Mouse (Mus musculus): ENCODE measurements around the gene Sez6l. TPM values are rescaled to one million over a fixed set of nuclear protein-coding genes. Genes with fewer than 3 reads are reported as not detected.
A peak's percentile ranks its signal among the peaks of the same experiment; 100 is the strongest.
"Not testable (repeated sequence)": the region's sequence is repeated elsewhere in the genome, so short reads cannot be mapped to it uniquely, and the experiment has no call there.

Gene Sez6l
- polyA plus RNA-seq, 1 experiment from 2014 or later = 0.28 TPM

- TF ChIP-seq CTCF (IDR thresholded peaks at IDR 0.05; ENCODE audit: low read depth) = peak; percentile 75
- WGBS = 56% methylated on average over 2 of the region's 2 CpGs
- peak; percentile 71 for DNase-seq (ENCODE audit: low spot score)
- Histone ChIP-seq H3K9me3 (replicated peaks; ENCODE audit: low read length) (no peaks in the 10 kb centered on the region), H3K36me3 (ENCODE audit: insufficient read depth, low read length) (no peaks in the 10 kb centered on the region), H3K27me3 (ENCODE audit: insufficient read depth, low read length) (no peaks in the 10 kb centered on the region; the same call in 1 of the 2 replicates), H3K9ac (ENCODE audit: low read depth, low read length) (no peak overlapping the region), H3K27ac (no peak overlapping the region), H3K4me3 (replicated peaks; ENCODE audit: low read depth, low read length) (no peak overlapping the region), H3K4me1 (replicated peaks; ENCODE audit: insufficient read depth, low read length) (peaks cover 5% of the 10 kb centered on the region; the same call in 1 of the 2 replicates), H3K4me2 (ENCODE audit: low read length) (no peak overlapping the region)
- no peak for ATAC-seq (replicated peaks; ENCODE audit: low FRiP score, low read depth)
These were observed 149.7 kb downstream of the Sez6l start for GRCm38 (mm10) chr5:112427283-112427682.

GRCm38 (mm10) chr5:112426635-112427034, 150.3 kb downstream of the Sez6l start:
- no peak for ATAC-seq (replicated peaks; ENCODE audit: low FRiP score, low read depth)
- H3K36me3 ChIP-seq (ENCODE audit: insufficient read depth, low read length) = no peaks in the 10 kb centered on the region
- WGBS = 78% methylated on average over 7 of the region's 7 CpGs
- H3K27me3 ChIP-seq (ENCODE audit: insufficient read depth, low read length) = no peaks in the 10 kb centered on the region; the same call in 1 of the 2 replicates
- H3K27ac ChIP-seq = no peak overlapping the region
- H3K4me1 ChIP-seq (replicated peaks; ENCODE audit: insufficient read depth, low read length) = peaks cover 4% of the 10 kb centered on the region; the same call in 1 of the 2 replicates
- no peak for TF ChIP-seq CTCF (IDR thresholded peaks at IDR 0.05; ENCODE audit: low read depth)
- no peak overlapping the region for H3K4me3 ChIP-seq (replicated peaks; ENCODE audit: low read depth, low read length)
- DNase-seq (ENCODE audit: low spot score) = no peak
- H3K4me2 ChIP-seq (ENCODE audit: low read length) = no peak overlapping the region
- no peak overlapping the region for H3K9ac ChIP-seq (ENCODE audit: low read depth, low read length)
- H3K9me3 ChIP-seq (replicated peaks; ENCODE audit: low read length) = no peaks in the 10 kb centered on the region

- H3K36me3 ChIP-seq (ENCODE audit: insufficient read depth, low read length) = no peaks in the 10 kb centered on the region
- DNase-seq (ENCODE audit: low spot score) (no peak), ATAC-seq (replicated peaks; ENCODE audit: low FRiP score, low read depth) (no peak)
- no peaks in the 10 kb centered on the region for H3K9me3 ChIP-seq (replicated peaks; ENCODE audit: low read length)
- no peak overlapping the region for H3K4me2 ChIP-seq (ENCODE audit: low read length)
- H3K4me1 ChIP-seq (replicated peaks; ENCODE audit: insufficient read depth, low read length) = no peaks in the 10 kb centered on the region
- 31% methylated on average over 12 of the region's 12 CpGs for WGBS
- no peak overlapping the region for H3K4me3 ChIP-seq (replicated peaks; ENCODE audit: low read depth, low read length)
- no peak for TF ChIP-seq CTCF (IDR thresholded peaks at IDR 0.05; ENCODE audit: low read depth)
- H3K9ac ChIP-seq (ENCODE audit: low read depth, low read length) = no peak overlapping the region
- no peak overlapping the region for H3K27ac ChIP-seq
- no peaks in the 10 kb centered on the region; the same call in 1 of the 2 replicates for H3K27me3 ChIP-seq (ENCODE audit: insufficient read depth, low read length)
These were observed 157.4 kb downstream of the Sez6l start for GRCm38 (mm10) chr5:112419535-112419934.

- no peak for ATAC-seq (replicated peaks; ENCODE audit: low FRiP score, low read depth)
- Histone ChIP-seq H3K4me2 (ENCODE audit: low read length) (no peak overlapping the region), H3K4me3 (replicated peaks; ENCODE audit: low read depth, low read length) (no peak overlapping the region), H3K4me1 (replicated peaks; ENCODE audit: insufficient read depth, low read length) (no peaks in the 10 kb centered on the region), H3K9me3 (replicated peaks; ENCODE audit: low read length) (no peaks in the 10 kb centered on the region), H3K36me3 (ENCODE audit: insufficient read depth, low read length) (no peaks in the 10 kb centered on the region), H3K27ac (no peak overlapping the region), H3K9ac (ENCODE audit: low read depth, low read length) (no peak overlapping the region), H3K27me3 (ENCODE audit: insufficient read depth, low read length) (no peaks in the 10 kb centered on the region)
- TF ChIP-seq CTCF (IDR thresholded peaks at IDR 0.05; ENCODE audit: low read depth) = no peak
- 73% methylated on average over 4 of the region's 4 CpGs for WGBS
- DNase-seq (ENCODE audit: low spot score) = no peak
These were observed 159.0 kb downstream of the Sez6l start for GRCm38 (mm10) chr5:112418023-112418422.

GRCm38 (mm10) chr5:112416673-112417072, 160.3 kb downstream of the Sez6l start:
- no peak overlapping the region for H3K27ac ChIP-seq
- no peak overlapping the region for H3K4me2 ChIP-seq (ENCODE audit: low read length)
- WGBS = 57% methylated on average over 5 of the region's 5 CpGs
- H3K4me3 ChIP-seq (replicated peaks; ENCODE audit: low read depth, low read length) = no peak overlapping the region
- H3K4me1 ChIP-seq (replicated peaks; ENCODE audit: insufficient read depth, low read length) = 0 out of 2 replicates have a peak, but pooled peaks cover 3% of the 10 kb centered on the region
- ATAC-seq (replicated peaks; ENCODE audit: low FRiP score, low read depth) (no peak), DNase-seq (ENCODE audit: low spot score) (no peak)
- no peaks in the 10 kb centered on the region for H3K9me3 ChIP-seq (replicated peaks; ENCODE audit: low read length)
- no peaks in the 10 kb centered on the region for H3K36me3 ChIP-seq (ENCODE audit: insufficient read depth, low read length)
- no peak for TF ChIP-seq CTCF (IDR thresholded peaks at IDR 0.05; ENCODE audit: low read depth)
- no peak overlapping the region for H3K9ac ChIP-seq (ENCODE audit: low read depth, low read length)
- no peaks in the 10 kb centered on the region for H3K27me3 ChIP-seq (ENCODE audit: insufficient read depth, low read length)

- H3K27ac ChIP-seq = not testable (repeated sequence)
- 78% methylated on average over 4 of the region's 4 CpGs for WGBS
These were observed 164.2 kb downstream of the Sez6l start for GRCm38 (mm10) chr5:112412781-112413180.

More at GRCm38 (mm10) chr5:112412781-112413180, 164.2 kb downstream of the Sez6l start:
- not testable (repeated sequence) for H3K9ac ChIP-seq (ENCODE audit: low read depth, low read length); DNase-seq (ENCODE audit: low spot score); H3K4me1 ChIP-seq (replicated peaks; ENCODE audit: insufficient read depth, low read length); H3K36me3 ChIP-seq (ENCODE audit: insufficient read depth, low read length); H3K4me3 ChIP-seq (replicated peaks; ENCODE audit: low read depth, low read length); ATAC-seq (replicated peaks; ENCODE audit: low FRiP score, low read depth); H3K9me3 ChIP-seq (replicated peaks; ENCODE audit: low read length); H3K4me2 ChIP-seq (ENCODE audit: low read length); H3K27me3 ChIP-seq (ENCODE audit: insufficient read depth, low read length)
